Mouse (Mus musculus): Measurements from ENCODE around the gene Tnr.

DNA sequence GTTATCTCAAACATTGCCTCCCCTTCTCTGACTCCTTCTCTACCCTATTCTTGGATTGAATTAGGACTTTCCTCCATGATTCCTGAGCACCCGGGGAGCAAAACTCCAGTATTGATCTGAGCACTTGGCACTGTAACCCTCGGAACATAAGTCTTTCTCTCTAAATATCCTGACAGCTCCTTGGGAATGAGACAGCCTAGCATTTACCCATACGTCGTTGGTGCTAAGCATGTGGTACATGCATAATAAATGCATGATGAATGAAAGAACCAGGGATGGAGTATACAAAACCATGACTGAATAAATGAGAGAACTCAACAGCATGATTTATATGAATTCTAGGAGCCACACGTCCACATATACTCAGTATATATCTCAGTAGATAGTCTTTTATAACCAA, 226.8 kb downstream of the Tnr start:
- TF ChIP-seq CTCF (IDR thresholded peaks at IDR 0.05; ENCODE audit: low read depth) (no peak), EP300 (IDR thresholded peaks at IDR 0.05; ENCODE audit: low read depth) (no peak)
